Mouse (Mus musculus): ENCODE measurements around the gene Efl1.
"Not testable (repeated sequence)": the region's sequence is repeated elsewhere in the genome, so short reads cannot be mapped to it uniquely, and the experiment has no call there.

Efl1 gene

DNA sequence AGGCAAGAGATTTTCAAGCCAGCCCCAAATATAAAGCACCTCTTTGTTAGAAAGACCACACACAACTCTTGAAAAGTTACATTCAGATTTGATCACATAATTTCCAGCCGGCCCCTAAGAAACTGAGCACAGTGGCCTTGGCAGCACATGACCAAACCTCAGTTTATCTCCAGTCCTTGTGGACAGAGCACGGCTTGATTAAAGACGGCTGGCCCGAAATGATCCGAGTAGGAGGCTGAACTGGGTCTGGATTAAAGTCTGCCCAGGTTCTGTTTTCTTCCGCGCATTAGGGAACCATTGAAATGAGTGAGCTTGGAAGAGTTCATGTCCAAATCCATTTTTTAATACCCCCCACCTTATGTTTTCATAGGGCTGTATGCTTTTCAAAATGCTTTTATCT lies 72.1 kb downstream of the Efl1 start:
- DNase-seq: no peak

DNA sequence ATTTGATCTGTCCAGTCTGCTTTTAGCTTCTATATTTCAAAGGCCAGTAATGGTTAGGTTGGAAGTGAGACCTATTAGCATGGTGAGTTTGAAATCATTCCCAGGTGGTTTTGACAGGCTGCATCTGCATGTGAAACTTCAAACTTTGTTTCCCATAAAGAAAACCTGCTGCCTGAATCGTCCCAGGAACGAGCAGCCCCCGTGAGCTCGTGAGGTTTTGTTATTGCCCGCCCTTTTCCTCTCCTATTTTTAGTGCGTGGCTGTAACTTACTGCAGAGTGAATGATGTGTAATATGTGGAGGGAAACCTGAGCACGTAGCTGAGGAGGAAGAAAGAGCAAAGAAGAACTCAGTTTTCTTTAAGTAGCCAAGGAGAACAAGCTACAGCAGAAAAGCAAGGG lies 72.5 kb downstream of the Efl1 start:
- DNase-seq: no peak

DNA sequence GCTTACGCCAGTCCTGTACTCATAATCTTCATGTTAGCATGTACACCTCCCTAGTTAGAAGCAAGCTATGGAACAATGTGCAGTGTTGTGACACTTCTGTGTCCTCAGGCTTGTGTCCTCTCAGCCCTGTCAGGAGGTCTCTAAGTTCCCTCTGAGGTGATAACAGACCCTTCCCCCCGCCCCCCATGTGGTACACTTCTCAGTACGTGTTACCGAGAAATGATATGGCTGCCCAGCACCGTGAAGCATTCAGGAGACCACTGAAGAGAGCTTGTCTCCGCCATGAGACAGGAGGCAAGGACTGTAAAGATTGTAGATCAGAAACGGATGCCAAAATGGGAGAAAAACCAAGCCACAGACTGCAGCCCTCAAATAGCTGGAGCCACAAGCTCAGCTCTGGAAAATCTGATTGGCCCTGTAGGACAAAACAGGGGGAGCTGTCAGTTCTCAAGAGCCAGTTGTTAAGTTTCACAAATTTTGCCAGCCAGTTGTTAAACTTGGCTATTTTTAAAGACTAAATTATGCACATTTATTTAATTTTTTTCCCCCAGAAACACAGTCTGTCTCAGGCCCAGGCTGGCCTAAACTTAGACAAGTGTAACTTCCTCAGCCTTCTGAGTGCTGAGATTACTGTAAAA lies 74.2 kb downstream of the Efl1 start:
- DNase-seq: no peak

DNA sequence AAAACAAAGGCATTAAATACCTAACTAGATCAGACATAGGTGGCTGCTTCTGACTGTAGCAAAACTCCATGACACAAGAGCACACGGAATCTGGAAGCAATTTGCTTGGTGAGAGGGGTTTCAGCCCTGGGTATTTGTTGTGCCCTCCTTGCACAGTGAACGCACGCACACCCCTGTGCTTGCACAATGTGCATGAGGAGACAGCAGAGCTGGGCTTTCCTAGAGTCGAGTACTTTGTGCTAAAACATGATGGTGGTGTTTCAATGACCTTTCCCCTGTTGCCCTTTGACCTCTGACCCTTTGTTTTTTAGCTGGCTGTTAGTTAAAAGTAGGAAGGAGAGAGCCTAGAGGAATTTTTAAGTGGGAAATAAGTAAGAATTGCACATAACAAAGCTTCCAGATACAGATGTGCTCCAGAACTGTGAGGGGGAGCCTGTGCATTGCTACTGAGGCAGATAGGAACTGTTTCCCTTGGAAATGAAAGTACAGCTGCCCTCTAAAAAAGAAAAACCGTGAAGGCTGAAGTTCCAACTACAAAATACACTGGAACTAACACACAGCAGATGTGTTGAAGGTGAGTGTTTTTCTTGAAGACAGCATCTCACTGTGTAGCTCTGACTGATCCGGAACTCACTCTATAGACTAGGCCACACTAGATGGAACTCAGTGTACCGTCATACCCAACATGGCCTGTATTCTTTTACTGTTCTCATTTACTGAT lies 74.9 kb downstream of the Efl1 start:
- DNase-seq: no peak

DNA sequence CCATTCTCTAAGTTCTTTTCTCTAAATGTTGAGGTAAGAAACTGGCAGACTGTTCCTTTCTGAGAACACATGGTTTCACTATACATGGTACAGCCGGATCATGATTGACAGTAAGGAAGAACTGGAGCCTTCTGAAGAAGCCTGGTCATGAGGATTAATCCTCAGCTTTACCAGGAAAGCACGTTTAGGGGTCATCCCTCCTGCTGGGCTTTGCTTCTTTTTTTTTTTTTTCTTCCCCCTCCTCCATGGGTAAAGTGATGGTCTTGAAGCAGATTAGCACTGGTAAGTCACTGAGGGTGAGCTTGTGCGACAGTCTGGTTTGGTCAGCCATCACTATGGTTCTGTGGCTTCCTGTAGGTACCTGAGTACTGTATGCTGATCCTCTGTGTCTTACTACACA lies 76.1 kb downstream of the Efl1 start:
- DNase-seq: no peak

DNA sequence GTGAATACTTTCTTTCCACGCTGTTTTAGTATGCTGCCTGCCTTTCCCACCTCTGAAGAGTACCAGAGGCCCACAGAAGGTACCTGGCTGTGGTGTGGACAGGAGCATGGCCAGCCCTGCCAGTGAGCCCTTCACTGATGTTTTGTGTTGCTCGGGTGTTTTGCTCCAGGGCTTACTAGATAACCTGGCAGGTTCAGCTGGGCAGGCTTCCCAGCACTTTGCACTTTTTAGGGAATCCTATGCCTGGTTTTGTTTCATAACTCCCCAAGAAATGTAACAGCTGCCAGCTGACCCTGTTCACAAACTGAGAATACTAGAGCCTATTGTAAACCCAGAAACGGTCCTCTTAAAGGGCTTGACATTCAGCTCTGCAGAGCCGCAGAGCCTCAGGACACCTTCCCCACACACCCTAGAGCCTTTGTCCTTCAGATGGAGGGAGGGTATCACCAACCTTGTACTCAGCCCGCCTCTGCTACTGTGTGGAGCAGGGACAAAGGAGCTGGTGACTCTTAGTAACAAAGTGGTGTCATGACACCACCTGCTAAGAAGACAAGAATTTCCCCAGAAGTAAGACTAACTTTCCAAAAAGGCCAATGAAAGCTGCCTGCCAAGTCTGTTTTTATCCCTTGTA lies 76.7 kb downstream of the Efl1 start:
- no peak for DNase-seq

DNA sequence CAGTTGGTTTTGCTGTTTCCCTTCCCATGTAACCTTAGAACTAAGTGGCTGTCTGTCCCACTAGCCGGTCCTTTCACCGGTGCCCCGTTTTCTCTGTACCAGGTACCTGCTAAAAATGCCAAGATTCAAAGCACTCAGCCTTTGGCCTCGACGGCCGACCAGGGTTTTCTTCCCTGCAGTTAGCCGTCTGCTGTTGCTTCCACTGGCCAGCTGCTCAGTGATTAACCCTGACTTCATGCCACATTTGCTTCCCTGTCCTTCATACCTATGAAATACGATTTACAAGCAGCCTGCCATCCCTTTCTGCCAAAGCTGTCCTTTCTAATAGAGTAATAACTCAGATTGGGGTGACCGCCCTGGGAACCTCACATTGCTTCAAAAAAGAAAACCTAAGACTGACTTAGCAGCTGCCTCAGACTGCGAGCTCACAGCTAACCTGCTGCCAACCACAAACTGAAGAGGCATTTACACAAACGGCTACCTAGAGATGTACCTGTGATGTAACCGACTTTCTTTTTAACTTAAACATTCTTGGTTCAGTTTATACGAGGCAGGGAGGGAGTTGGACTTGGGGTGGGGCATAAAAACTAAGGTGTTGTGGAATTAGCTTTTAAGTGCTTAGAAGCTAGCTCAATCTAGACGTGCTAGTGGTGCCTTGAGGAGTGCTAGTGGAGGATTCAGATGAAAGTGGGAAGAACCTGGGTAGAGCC lies 77.5 kb downstream of the Efl1 start:
- DNase-seq: no peak

DNA sequence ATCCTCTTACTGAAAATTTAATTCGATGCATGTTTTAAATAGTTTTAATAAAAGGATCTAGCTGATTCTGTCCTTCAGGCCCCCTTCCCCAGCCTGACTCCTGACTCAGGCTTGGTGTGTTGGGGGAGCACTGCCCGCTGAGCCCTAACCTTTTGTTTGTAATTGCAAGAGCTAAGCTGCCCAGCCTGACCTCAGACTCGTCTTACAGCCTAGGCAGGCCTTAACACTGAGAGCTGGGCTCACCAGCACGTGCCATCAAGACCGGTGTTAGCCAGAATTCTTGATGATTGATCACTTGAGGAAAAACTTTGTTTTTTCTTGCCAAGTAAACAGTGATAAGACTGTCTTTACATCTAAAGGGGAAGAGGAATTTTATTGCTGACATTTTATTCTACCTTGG lies 78.7 kb downstream of the Efl1 start:
- no peak for DNase-seq

- not testable (repeated sequence) for DNase-seq
Measured at GRCm38 (mm10) chr7:82729009-82729408, 80.6 kb downstream of the Efl1 start.

DNA sequence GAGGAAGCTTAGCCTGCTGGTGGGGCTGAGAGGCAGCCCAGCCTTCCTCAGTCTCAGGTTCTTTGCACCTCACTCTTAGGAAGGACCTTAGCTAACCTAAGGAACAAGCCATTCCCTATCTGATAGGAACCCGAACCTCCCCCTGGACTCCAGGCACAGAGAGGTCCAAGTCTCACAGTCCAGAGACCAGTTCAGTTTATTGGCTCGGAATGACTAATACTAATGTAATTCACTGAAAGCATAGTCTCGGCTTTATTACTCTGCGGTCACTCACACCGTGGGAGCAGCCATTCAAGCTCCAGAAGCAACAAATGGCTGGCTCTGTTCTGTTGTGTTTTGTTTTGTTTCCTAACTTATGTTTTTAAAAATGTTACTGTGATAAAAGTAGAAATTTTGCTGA lies 84.7 kb downstream of the Efl1 start:
- no peak for DNase-seq

DNA sequence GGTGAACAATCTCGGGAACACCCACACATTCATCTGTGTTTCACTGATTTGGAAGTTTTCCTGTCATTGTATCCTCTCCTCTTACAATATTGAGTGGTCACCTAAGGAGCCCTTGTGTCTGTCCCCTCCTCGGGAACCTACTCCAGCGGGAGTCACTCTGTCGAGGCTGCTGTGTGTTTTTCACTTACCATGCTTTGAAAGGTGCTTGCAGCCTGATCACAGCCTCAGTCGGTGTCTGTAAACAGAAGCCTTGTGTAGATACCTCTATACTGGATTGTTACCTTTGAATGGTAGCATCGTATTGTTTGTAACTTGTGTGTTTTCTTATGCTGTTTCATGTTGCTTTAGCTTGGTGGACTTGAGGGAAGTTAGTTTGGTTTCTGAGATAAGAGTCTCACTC lies 85.6 kb downstream of the Efl1 start:
- DNase-seq: no peak

DNA sequence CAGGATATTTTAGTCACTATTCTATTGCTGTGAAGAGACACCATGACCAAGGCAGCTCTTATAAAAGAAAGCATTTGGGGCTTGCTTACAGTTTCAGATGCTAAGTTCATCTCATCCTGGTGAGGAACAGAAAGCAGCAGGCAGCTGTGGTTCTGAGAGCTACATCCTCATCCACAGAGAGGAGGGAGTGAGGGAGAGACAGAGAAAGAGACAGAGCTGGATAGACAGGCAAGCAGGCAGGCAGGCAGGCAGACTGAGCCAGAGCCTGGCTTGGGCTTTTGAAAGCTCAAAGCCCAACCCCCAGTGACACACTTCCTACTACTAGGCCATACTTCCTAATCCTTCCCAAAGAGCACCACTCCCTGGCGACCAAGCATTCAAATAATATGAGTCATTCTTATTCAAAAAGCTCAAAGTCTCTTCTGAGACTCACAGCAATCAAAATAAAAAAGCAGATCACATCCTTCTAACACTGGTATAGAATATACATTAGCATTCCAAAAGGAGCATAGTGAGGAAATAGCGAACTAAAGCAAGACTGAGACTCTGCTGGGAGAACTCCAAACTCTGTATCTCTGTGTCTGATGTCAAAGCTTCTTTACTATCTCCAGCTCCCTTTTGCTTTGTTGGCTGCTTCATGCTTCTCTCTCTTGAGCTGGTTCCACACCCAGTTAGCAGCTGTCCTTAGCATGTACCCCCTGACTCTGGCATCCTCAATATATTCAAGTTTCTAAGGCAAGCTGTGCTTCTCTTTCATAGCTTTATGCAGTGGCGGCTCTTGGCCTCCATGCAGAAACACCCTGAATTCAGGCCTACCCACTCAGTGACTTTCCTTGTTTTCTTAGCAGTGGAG lies 86.6 kb downstream of the Efl1 start:
- DNase-seq: no peak

DNA sequence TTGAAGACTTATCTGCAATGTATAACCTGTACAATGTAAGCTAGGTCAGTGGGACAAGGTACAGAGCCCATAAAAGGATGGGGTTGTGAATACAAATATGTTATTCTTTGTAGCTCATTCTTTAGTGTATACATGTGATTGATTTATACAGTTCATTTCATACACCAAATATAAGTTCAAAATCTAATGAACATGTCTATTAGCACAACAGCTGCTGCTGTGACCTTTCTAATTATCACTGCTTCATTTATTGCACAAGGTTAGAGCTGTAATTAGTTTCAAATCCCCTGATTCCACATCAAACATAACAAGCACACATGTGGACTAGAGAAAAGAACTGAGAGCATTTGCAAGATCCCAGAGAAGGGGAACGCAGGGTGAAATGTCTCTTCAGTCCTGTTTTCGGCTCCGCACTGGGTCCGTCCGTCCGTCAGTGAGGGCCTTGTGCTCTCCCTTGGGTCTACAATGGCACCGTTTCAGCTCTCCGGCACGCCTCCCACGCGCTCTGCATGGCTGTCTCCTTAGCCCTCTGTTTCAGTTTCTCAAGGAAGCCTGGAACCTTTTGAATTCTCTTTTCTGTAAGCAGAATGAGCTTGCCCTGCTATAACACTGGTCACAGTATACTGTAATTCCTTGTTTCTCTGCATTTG lies 94.8 kb downstream of the Efl1 start:
- no peak for DNase-seq

- no peak for DNase-seq
Measured at GRCm38 (mm10) chr7:82744167-82744715, 95.8 kb downstream of the Efl1 start.

DNA sequence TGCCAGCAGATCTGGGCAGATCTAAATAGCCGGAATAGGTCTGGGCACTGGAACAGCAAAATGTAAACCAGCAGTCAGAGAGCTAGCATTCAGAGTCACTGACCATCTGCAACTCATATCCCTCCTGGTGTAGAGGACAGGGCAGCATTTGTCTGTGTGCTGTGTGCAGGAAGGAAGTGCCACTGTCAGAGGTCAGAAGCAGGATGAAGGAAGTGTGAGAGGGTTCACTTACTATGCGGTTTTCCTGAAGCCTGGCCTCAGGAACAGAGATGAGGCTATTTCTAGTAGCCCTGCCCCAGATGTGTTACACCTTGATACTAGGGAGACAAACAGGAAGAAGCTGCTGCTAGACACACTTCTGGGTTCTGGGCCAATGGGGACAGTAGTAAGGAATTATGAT lies 100.4 kb downstream of the Efl1 start:
- DNase-seq: no peak

GRCm38 (mm10) chr7:82749239-82749638 lies 100.8 kb downstream of the Efl1 start:
- no peak for DNase-seq

- DNase-seq: no peak
Measured at GRCm38 (mm10) chr7:82752171-82753085, 104.0 kb downstream of the Efl1 start.

DNA sequence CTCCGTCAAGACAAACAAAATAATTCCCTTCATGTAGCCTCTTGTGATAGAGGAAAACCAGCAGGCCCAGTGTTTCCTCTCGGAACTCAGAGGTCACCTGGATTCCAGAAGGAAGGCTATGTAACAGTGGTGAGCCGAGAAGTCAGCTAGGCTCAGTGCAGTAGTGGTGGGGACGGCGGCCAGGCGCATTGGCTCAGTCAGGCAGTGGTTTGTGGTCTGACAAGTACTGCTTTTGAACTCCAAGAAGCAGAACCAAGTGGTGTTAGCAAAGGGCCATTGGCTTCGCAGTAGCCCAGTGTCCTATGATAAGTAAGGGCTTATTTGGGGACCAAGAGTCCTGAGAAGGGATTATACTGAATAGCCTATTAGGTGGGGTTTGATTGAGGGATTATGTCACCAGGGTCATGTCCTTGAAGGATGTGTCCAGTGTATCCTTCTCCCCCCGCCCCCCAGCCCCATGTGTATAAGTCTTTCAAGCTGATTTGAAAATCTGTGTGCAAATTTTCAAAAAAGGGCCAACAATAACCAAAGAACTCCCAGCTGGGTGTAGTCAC lies 107.3 kb downstream of the Efl1 start:
- no peak for DNase-seq

- DNase-seq: no peak
Measured at GRCm38 (mm10) chr7:82758521-82758920, 110.1 kb downstream of the Efl1 start.

DNA sequence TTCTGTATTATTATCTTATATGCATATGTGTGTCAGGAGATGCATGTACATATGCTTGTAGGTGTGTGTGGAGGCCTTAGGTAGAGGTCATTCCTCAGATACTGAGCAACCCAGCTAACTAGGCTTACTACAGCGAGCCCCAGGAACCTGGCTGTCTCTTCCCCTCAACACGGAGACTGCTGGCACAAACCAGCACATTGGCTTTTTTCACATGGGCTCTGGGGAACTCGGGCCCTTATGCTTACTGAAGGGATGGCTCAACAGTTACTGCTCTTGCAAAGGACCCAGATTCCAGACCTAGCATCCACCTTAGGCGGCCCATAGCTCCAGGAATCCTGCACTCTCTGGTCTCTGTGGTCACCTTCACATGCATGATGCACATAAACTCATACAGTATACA lies 110.7 kb downstream of the Efl1 start:
- no peak for DNase-seq

DNA sequence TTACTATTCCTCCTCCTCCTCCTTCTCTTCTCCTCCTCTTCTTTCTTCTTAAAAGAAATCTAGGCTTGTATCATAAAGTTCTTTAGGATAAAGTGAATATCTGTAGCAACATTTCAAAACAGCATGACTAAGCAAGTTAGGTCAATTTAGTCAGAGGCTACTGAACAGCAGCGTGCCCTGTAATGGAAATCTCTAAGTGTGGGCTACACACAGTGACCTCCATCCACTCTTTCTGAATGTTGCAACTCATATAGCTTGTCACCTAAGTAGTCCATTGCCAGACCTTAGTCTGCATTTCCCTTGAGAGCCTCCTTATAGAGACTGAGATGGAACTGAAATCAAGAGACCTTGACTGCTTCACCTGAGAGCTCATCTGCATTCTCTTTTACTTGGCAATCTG lies 116.5 kb downstream of the Efl1 start:
- DNase-seq: no peak

Measured in cerebellum, adult 9-10 months (tissue).